Mouse (Mus musculus): ENCODE measurements at regions not wholly inside any gene's neighbourhood (a gene's known extent, or its start where the extent isn't known, plus 50 kb on each side); places are given as distances from the start of the nearest gene placed in this dataset.

- Histone ChIP-seq H3K4me1 (ENCODE audit: control insufficient read depth, insufficient read depth, insufficient read length, low read length) (no peaks in the 10 kb centered on the region), H3K27ac (ENCODE audit: insufficient read depth, low read depth, low read length) (no peak overlapping the region), H3K4me3 (ENCODE audit: low read depth, low read length) (no peak overlapping the region), H3K36me3 (ENCODE audit: control insufficient read depth, insufficient read depth, low read length) (no peaks in the 10 kb centered on the region), H3K27me3 (ENCODE audit: control insufficient read depth, insufficient read depth, low read length) (no peaks in the 10 kb centered on the region)
- 90% methylated on average over 6 of the region's 6 CpGs for WGBS
- TF ChIP-seq CTCF (IDR thresholded peaks at IDR 0.05; ENCODE audit: extremely low read depth, insufficient read length, insufficient replicate concordance, low read depth, low read length) (no peak), POLR2A (IDR thresholded peaks at IDR 0.05; ENCODE audit: low read depth, low read length) (no peak)
These were observed 94.8 kb downstream of the Snx19 start for GRCm38 (mm10) chr9:30521556-30522240.

GRCm38 (mm10) chr9:30520853-30521439, 94.0 kb downstream of the Snx19 start:
- WGBS: 53% methylated on average over 9 of the region's 9 CpGs
- no peak for TF ChIP-seq POLR2A (IDR thresholded peaks at IDR 0.05; ENCODE audit: low read depth, low read length)
- no peak for TF ChIP-seq CTCF (IDR thresholded peaks at IDR 0.05; ENCODE audit: extremely low read depth, insufficient read length, insufficient replicate concordance, low read depth, low read length)
- H3K4me1 ChIP-seq (ENCODE audit: control insufficient read depth, insufficient read depth, insufficient read length, low read length): no peaks in the 10 kb centered on the region
- H3K27ac ChIP-seq (ENCODE audit: insufficient read depth, low read depth, low read length): no peak overlapping the region
- H3K36me3 ChIP-seq (ENCODE audit: control insufficient read depth, insufficient read depth, low read length): no peaks in the 10 kb centered on the region
- no peaks in the 10 kb centered on the region for H3K27me3 ChIP-seq (ENCODE audit: control insufficient read depth, insufficient read depth, low read length)
- H3K4me3 ChIP-seq (ENCODE audit: low read depth, low read length): no peak overlapping the region

- Histone ChIP-seq H3K36me3 (ENCODE audit: control insufficient read depth, insufficient read depth, low read length) (no peaks in the 10 kb centered on the region), H3K4me1 (ENCODE audit: control insufficient read depth, insufficient read depth, insufficient read length, low read length) (no peaks in the 10 kb centered on the region), H3K4me3 (ENCODE audit: low read depth, low read length) (no peak overlapping the region), H3K27me3 (ENCODE audit: control insufficient read depth, insufficient read depth, low read length) (no peaks in the 10 kb centered on the region), H3K27ac (ENCODE audit: insufficient read depth, low read depth, low read length) (no peak overlapping the region)
- WGBS: 76% methylated on average over 1 of the region's 1 CpGs
- TF ChIP-seq CTCF (IDR thresholded peaks at IDR 0.05; ENCODE audit: extremely low read depth, insufficient read length, insufficient replicate concordance, low read depth, low read length) (no peak), POLR2A (IDR thresholded peaks at IDR 0.05; ENCODE audit: low read depth, low read length) (no peak)
These were observed 93.2 kb downstream of the Snx19 start for GRCm38 (mm10) chr9:30520116-30520515.

GRCm38 (mm10) chr9:30519231-30519630, 92.3 kb downstream of the Snx19 start:
- no peak for TF ChIP-seq CTCF (IDR thresholded peaks at IDR 0.05; ENCODE audit: extremely low read depth, insufficient read length, insufficient replicate concordance, low read depth, low read length)
- TF ChIP-seq POLR2A (IDR thresholded peaks at IDR 0.05; ENCODE audit: low read depth, low read length): no peak
- no peak overlapping the region for H3K27ac ChIP-seq (ENCODE audit: insufficient read depth, low read depth, low read length)
- no peaks in the 10 kb centered on the region for H3K36me3 ChIP-seq (ENCODE audit: control insufficient read depth, insufficient read depth, low read length)
- 95% methylated on average over 1 of the region's 1 CpGs for WGBS
- no peaks in the 10 kb centered on the region for H3K4me1 ChIP-seq (ENCODE audit: control insufficient read depth, insufficient read depth, insufficient read length, low read length)
- no peaks in the 10 kb centered on the region for H3K27me3 ChIP-seq (ENCODE audit: control insufficient read depth, insufficient read depth, low read length)
- no peak overlapping the region for H3K4me3 ChIP-seq (ENCODE audit: low read depth, low read length)
